Mouse (Mus musculus) right cerebral cortex, postnatal 14 days (tissue): ENCODE results near the gene Pnpla8.
"Not testable (repeated sequence)": the region's sequence is repeated elsewhere in the genome, so short reads cannot be mapped to it uniquely, and the experiment has no call there.

Source experiments
- DNase-seq: peaks from one replicate; pipeline ENCODE4 v3.0.0; 2022

Pnpla8 gene

DNA sequence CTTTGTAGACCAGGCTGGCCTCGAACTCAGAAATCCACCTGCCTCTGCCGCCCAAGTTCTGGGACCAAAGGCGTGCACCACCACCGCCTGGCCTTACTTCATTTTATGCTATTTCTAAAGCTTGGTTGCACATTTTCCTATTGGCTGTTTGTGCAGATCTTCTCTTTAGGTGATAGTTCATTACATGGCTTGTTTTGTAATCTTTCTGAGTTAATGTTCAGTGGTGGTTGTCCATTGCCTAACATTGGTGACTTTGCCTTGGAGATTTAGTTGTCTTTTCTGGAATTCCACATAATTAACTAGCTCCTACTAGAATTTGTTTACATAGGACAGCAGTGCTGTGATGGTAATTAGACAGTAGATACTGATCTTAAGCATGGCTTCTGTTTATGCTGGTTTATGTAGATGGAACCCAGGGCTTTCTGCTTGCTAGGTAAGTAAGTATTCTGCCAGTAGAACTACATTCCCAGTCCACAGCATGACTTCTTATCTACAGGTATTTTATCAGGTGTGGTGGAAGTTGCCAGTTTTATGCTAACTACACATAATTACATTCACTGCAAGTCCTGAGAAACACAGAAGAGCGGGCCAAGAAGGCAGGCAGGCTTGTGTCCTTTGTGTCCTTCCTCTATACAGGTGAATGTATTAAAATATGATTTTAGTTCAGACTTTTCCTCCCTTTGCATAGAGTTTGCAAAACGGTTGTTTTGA lies 53.1 kb downstream of the Pnpla8 start:
- DNase-seq = no peak

DNA sequence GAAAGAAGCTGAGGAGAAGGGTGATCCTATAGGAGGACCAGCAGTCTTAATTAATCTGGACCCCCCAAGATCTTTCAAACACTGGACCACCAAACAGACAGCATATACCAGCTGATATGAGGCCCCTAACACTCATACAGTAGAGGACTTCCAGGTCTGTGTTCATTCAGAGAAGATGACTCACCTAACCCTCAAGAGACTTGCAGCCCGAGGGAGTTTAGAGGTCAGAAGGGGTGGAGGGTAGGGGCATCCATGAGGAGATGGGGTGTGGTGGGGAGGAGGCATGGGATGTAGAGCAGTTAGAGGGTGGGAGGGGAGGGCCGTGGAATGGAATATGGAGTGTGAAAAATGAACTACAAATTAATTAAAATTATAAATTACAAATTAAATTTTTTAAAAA lies 59.0 kb downstream of the Pnpla8 start:
- DNase-seq = not testable (repeated sequence)

DNA sequence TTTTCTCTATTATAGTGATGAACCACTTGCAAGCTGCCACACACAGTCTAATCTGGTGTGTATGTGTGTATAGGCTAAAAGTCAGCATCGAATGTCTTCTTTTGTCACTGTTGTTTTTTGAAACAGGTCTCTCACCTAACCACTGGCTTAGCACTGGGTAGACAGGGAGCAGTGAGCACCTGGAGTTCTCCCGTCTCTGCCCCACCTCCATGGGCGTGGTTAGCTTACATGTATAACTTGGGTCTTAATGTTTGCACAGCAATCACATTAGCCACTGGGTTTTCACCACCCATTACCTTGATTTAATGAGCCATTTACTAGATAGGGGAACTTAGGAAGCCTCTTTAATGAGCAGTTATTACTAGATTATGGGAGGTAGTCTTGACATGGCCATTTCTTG lies 60.4 kb downstream of the Pnpla8 start:
- DNase-seq = no peak

DNA sequence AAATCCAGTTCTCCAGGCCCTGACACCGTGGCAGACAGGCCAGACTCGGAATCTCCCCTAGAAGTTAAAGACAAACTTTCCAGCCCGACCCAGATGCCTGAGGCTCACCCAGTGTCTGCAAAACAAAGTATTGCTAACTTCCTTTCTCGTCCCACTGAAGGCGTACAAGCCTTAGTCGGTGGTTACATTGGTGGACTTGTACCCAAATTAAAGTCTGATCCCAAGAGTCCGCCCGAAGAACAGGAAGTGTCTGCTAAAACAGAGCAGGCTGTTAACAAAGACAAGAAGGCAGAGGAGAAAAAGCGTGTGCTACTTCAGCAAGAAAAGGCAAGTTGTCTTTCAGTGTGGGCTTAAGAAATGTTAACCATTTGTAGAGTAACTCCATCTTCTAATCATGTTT lies 62.2 kb downstream of the Pnpla8 start:
- DNase-seq = no peak

DNA sequence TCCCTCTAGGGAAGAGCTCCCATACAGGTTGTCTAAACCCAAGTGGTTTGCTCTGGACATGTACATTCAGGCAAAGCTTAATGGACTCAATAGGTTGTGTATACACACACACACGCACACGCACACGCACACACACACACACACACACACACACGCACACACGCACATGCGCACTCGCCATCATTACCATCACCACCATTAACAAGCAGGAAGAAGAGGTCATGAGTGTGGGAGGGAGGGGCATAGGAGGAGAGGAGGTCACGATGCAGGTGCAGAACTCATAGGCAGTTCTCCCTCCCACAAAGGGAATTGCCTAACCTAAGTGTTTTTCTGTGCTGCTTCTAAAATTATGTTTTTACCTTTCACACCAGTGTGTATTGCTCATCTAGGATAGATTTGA lies 65.8 kb downstream of the Pnpla8 start:
- DNase-seq = no peak

DNA sequence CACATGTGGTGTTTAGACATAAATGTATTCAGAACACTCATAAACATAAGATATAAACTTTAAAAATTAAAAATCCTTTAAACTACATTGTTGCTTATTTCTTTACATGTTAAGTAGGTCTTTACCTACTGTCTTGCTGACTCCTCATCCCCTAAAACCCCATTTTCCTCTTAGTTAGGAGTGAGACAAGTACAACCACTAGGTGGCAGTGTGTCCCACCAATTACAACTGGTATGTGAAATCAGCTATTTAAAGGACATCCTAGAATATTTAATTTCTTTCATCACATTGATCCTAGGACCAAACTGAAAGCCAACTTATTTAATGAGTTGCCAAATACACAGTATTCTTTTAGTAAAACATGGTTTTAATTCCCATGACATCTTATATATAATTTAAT lies 71.1 kb downstream of the Pnpla8 start:
- DNase-seq = peak; percentile 78

DNA sequence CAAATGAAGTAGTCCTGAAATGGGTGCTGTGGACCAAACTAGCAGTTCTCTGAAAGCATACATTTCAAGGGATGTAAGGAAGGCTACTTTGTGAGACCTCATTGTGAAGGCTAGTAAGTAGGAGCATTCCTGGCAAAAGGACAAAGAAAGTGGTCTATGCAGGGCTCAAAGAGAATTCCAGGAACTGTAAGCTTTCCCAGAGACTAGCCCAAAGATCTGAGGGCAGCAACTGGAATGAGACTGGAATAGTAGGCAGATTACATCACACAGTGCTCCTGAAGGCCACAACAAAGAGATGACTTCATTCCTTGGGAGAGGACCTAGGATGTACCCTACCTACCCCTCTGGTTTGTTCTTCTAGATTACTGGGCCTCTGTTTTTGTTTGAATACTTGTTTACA lies 79.6 kb downstream of the Pnpla8 start:
- DNase-seq = no peak

DNA sequence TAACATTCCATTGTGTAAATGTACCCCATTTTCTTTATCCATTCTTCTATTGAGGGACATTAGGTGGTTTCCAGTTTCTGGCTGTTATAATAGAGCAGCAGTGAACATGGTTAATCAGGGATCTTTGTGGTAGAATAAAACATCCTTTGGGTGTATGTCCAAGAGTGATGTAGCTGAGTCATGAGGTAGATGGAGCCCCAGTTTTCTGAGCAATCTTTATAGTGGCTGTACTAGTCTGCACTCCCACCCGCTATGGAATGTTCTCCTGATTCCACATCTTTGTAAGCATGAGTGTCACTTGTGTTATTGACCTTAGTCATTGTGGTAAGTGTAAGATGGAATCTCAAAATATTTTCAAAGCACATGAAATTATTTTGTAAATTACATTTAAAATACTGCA lies 82.8 kb downstream of the Pnpla8 start:
- DNase-seq = no peak

DNA sequence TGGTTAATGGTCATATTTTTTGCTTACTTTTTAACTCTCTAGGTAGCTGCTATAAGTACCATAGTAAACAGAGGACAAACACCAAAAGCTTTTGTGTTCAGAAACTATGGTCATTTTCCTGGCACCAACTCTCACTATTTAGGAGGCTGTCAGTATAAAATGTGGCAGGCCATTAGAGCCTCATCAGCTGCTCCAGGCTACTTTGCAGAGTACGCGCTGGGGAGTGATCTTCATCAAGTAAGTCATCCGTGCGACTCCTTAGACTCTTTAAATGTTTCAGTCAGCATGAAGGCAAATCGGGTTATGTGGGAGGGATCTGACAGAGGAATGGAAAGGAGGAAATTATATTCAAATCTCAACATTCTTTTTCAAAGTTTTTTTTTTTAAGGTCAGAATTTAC lies 83.7 kb downstream of the Pnpla8 start:
- no peak for DNase-seq

DNA sequence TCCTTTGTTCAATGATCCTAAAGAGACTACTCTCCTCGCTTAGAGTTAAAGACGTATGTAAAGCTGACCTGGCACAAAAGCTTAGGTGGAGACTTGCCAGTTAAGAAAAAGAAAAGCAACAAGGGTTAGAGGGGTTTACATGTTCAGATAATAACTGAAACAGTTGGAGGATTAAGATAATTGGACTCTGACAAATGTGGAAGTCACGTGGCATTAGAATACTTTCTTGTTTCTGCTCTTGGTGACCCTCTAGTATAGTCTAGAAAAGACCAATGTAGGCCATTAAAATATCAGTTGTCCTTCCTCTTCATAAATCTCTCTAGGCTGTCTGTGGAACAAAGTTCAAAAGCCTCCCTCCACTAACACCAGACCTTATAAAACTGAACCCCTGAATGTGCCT lies 87.1 kb downstream of the Pnpla8 start:
- no peak for DNase-seq

DNA sequence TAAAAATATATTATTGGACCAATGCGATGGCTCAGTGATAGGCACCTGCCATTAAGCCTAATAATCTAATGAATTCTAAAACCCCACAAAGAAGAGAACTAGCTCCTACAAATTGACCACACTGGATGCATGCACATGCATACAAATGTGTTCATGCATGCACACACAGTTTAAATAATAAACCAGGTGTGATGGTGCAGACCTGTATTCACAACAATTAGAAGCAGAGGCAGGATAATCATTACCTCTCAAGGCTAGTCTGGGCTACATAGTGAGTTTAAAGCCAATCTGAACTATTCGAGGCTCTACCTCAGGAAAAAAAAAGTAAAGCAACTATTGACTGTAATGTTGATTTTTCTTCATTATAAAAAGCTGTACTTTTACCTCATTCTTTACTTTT lies 94.0 kb downstream of the Pnpla8 start:
- no peak for DNase-seq

DNA sequence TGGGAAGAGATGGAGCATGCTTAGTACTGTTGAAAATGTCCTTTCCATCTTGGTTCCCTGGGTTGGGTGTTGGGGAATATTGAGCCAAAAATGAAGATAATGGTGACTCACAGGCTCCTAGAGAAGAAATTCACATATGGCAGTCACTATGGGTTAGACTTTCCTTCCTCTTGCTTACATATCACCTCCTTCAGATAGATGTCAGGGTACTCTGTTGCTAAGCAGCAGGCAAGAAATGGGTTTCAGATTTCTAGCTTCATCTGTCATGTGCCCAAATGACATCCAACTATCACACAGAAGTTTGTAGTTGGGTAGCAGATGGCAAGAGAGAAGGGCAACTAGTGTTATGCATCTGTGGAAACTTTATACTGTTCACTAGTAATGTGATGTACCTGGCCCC lies 103.9 kb downstream of the Pnpla8 start:
- no peak for DNase-seq

DNA sequence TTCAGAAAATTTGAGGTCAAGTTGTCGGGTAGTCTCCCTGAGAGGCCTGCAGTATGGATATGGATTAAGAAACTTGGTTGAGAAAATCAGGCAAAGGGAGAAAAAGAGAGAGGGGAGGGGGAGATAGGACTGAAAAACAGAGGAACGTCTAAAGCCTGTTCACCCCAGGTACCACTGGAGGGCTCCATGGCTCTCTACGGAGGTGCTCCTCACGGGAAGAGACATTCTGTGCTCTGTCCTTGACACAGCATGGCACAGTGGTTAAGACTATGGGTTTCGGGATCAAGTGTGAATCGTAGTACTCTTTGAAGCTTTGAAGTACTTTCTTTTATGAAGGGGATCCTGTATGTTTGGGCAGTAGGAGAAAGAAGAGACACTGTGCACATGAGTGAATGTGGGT lies 106.3 kb downstream of the Pnpla8 start:
- DNase-seq = peak; percentile 42

DNA sequence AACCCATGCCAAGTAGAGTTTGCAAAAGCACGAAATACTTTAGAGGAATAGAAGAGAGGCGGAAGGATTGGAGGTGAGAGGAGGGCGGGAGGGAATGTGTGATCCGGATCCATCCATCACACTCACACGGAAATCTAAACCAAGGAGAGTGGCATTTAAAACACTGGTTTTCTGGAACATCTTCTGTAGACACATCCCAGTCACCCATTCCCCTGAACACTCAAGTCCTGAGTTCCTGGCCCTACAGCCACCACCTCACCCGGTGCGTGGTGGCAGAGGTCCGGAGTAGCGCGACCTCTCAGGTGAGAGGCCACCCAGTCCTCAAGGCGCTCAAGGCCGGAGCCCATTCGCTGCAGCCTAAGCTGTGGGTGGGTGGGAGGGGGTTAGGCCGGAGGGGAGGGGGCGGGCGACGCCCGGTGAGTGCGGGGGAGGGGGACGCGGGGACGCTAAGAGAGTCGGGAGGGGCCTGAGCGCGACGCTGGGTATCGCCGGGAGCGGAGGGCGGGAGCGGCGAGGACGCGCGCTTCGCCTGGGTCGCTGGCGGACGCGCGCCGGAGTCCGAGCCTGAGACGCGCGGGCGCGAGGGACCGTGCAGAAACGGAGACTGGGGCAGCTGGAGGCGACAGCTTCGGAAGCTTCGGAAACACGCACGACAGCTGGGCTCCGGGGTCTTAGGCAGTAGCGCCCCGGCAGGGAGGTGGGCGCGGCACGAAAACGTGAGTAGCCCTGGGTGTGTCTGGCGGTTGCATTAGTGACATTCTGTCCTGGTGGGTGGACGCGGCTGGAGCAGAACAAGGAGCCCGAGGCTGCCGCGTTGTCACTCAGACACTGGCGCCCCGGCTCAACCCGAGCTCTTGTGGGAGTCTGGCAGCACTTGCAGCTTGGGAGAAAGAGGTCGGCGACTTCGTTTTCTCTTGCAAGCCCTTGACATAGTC lies 107.5 kb downstream of the Pnpla8 start, which contains the start of gene Nrcam:
Gene Nrcam (plus strand): TSS at position 505 of the 935 bp plus-strand sequence.
- DNase-seq = peak; percentile 76

DNA sequence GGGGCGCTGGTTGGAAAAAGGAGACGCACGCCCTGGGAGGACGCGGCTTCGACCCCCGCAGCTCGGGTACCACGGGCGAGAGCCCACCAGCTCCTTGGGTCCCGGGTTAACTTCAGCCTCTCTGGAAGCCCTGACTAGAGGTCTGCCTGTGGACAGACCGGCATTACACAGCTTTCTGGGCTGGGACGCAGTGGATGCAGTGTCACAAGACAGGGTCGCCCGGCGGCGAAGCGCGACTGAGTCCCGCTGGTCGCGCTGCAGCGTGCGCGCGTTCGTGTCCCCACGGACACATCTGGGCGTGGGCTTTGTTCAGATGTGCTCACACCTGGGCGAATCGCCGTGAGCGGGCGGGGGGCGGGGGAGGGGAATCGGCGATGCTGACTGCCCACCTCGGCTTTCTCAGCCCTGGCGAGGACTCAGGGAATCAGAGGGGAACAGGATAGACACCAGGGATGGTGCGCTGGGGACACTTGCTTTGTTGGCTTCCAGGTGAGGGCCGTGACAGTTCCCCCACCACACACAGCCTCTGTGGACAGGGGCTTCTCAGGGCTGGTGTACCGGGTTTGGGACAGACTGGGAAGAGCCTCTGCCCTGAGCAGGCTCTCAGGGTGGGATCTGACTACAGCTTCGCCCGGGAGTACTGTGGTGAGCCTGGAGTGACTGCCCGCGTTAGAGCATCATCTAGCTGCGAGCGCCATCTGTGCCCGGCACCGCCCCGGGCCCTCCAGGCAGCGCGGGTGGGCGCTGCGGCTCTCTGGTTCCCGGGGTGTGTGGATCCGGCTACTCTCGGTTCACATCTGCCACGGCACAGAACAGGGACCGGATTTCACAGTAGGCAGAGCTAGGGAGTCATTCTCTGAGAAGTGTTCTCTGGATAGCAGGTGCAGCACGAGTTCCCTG lies 108.4 kb downstream of the Pnpla8 start:
- peak; percentile 57 for DNase-seq

DNA sequence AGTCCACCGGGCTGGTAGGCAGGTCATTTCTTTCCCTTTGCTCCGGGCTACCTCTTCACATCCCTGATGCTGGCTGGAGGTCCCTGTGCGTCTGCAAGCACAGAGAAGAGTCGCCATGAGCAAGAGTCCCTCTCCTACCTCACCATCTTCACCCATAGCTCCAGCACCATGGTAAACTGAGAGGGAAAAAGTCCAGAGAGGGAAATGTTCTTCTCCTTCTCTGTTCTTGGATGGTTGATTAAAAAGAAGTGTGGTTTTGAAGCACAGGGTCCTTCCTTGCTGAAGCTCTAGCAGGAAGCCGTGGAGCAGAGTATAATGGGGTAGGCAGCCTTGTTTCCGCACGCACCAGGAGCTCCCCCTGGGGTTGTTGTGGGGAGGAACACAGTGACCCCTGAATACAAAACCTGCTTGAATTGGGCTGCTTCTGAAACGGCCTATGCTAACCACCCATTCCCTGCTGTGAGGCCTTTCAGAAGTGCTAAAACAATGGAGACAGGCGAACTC lies 109.1 kb downstream of the Pnpla8 start:
- DNase-seq = peak; percentile 14

DNA sequence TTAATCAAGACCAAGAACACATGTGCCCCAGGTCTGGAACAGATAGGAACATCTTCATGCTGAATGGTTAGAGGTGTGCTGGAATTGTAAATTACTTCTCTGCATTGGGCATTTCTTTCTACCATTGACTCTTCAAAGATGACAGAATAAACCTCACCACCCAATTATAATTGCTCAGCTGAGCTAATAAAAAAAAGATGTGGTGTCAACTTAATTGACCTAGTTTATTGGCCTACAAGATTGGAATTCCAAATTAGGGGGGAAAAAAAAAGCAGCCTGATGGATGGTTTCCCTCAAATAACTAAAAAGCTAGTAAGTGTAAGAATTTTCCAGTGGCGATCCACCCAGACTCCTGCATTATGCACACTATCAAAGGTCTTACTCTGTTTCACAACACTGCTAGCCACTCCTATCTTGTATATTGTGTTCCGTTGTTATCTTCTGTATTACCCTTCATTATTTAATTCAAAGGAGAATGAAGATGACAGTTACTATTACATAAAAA lies 116.0 kb downstream of the Pnpla8 start:
- no peak for DNase-seq

DNA sequence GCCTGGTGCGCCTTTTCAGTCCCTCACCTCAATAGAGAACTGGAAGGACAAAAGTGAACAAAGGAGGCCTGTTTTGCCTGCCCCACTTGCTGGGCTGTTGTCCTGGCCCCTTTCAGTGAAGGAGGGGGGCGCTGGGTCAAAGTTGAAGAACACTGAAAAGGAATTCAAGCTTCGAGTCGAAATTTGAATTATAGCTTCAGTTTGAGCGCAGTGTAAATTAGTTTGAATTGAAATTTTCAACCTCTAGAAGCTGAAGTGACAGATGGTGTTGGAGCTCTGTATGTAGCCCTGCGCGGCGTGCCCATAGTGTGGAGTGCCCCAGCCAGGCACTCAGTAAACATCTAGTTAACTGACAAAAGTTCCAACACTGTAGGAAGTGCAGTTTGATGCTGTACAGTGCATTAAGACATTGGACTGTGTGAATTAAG lies 117.0 kb downstream of the Pnpla8 start:
- no peak for DNase-seq

DNA sequence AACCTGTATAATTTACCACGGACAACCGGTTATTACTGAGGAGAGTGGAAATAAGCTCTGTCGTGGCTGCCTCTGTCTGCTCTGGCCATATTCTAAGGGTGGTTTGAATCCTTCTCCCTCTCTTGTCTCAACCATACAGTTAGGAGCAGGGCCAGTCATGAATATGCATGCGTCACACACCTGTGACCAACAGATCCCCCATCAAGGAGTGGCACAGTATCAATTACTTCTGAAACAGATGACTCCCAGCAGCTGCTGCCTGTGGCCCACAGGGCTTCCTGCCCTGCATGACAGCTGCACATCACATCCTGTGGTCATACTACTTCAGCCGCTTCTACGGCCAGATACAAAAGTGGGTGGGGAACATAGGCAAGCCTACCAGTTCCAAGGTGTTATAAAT lies 122.9 kb downstream of the Pnpla8 start:
- no peak for DNase-seq

DNA sequence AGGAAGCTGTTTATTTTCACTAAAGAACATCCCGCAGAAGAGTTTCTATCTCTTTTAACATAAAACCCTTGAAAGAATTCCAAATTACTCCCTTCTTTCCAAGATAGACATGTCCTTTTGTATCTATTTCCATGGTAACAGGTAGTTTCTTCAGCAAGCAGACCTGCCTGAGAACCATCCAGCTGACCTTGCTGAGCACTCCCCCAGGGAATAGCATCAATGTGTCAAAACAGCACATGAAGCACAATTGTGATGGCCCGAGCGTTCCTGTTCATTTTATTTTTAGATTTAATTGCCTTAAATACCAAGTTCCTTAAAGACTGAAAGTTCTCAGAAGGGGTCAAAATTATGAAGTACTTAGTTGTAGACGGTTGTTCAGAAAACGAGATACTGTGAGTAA lies 124.1 kb downstream of the Pnpla8 start:
- DNase-seq = no peak

DNA sequence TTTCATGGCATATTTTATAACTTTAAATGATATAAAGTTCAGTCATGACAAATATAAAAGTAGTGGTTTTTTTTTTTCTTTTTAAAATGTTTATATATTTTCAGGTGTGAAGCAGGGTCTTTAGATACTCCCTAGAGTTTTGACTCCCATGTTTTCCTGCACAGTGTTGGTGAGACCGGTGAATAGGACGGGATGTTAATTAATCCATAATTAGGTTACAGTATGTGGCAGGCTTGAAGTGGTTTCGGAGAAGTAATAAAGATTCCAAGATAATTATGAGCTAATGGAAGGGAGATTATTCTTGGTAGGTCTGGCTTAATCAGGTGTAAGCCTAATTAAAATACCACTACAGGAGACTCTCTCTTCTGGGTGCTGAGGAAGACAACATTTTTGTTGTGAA lies 125.0 kb downstream of the Pnpla8 start:
- DNase-seq = no peak

DNA sequence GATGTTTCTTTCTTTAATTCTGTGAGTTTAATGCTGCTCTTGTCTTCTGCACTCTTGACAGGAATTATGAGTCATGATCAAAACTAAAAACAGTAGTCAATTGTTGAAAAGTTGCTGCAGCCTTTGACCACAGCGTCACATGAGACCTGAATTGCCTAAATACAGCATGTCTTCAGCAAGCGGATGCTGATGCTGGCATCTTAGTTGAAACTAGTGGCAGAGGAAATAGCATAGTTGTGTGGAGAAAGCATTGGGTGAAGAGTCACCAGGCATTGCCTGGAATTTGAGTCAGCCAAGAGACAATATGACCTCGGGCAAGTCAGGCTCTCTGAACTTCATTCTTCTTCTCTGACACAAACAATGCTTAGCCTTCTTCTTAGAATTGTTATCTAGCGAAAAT lies 133.9 kb downstream of the Pnpla8 start:
- no peak for DNase-seq

DNA sequence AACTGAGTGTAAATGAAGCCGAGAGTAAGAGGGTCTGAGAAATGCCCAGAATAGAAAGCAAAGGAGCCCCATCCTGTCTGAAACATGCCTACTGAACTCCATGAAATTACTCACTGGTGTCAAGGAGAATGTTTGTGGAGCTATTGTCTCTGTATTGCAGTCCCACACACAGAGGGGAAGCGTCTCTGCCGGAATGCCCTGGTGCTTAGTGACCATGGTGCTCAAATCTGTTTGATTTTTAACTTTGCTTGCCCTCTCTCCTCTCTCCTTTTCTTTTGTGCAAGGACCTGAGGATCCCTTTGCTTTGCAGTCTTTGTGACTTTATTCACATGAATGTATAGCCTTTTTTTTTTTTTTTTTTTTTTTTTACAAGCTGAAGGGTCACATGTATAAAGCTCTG lies 136.3 kb downstream of the Pnpla8 start:
- DNase-seq = no peak
